Mouse (Mus musculus) cortical plate, adult 2 months (tissue): ENCODE results near the gene D330045A20Rik. TPM values are rescaled to one million over a fixed set of nuclear protein-coding genes. Genes with fewer than 3 reads are reported as not detected.
"Not testable (repeated sequence)": the region's sequence is repeated elsewhere in the genome, so short reads cannot be mapped to it uniquely, and the experiment has no call there.

ENCODE experiments used
- H3K27ac ChIP-seq: fragments of 200-500 bp; 2 replicates; pipeline ENCODE4 v1.5.1; 2012; ENCODE audit warnings: low read length, control low read depth, inconsistent platforms; ENCODE audit not compliant: insufficient read depth
- H3K4me1 ChIP-seq: fragments of 200-500 bp; 2 replicates; pipeline ENCODE4 v1.6.1; 2011; ENCODE audit warnings: low read length; ENCODE audit not compliant: control insufficient read depth, insufficient read depth
- H3K4me3 ChIP-seq: fragments of 200-500 bp; 2 replicates; pipeline ENCODE4 v1.5.1; 2011; ENCODE audit warnings: mild to moderate bottlenecking, low read length, control low read depth; ENCODE audit not compliant: insufficient read depth
- CTCF ChIP-seq: fragments of 200-500 bp; IDR thresholded peaks from 2 replicates; pipeline ENCODE4 v1.5.1; 2011; ENCODE audit warnings: mild to moderate bottlenecking, control low read depth, low read length; ENCODE audit not compliant: insufficient read depth; ENCODE audit errors: extremely low read depth
- POLR2A ChIP-seq: fragments of 200-500 bp; IDR thresholded peaks from 2 replicates; pipeline ENCODE4 v1.6.1; 2011; ENCODE audit warnings: mild to moderate bottlenecking, low read length, control low read depth; ENCODE audit not compliant: insufficient read depth; ENCODE audit errors: extremely low read depth
- polyA plus RNA-seq: library from polyadenylated mRNA; depleted of rRNA; stranded (reverse); fragments of >200 nt; gene quantifications from 2 replicates; pipeline ENCODE4 v1.2.3, GENCODE M21; 2012; rRNA removed

Gene D330045A20Rik
- polyA plus RNA-seq, 1 experiment, result 0.33 TPM

GRCm38 (mm10) chrX:139562925-139563461 lies 82.8 kb downstream of the D330045A20Rik start, which contains the start of gene Rnf128:
Gene Rnf128, plus strand, starts transcription at chrX:139563316.
- TF ChIP-seq POLR2A, result no peak
- no peak for TF ChIP-seq CTCF
- Histone ChIP-seq H3K4me1 (no peaks in the 10 kb centered on the region), H3K27ac (no peak within 1 kb of the TSS), H3K4me3 (no peak within 1 kb of the TSS)

- Histone ChIP-seq H3K4me3 (no peak overlapping the region), H3K27ac (no peak overlapping the region), H3K4me1 (no peaks in the 10 kb centered on the region)
- TF ChIP-seq CTCF (no peak), POLR2A (no peak)
Measured at GRCm38 (mm10) chrX:139570054-139570453, 89.9 kb downstream of the D330045A20Rik start.

DNA sequence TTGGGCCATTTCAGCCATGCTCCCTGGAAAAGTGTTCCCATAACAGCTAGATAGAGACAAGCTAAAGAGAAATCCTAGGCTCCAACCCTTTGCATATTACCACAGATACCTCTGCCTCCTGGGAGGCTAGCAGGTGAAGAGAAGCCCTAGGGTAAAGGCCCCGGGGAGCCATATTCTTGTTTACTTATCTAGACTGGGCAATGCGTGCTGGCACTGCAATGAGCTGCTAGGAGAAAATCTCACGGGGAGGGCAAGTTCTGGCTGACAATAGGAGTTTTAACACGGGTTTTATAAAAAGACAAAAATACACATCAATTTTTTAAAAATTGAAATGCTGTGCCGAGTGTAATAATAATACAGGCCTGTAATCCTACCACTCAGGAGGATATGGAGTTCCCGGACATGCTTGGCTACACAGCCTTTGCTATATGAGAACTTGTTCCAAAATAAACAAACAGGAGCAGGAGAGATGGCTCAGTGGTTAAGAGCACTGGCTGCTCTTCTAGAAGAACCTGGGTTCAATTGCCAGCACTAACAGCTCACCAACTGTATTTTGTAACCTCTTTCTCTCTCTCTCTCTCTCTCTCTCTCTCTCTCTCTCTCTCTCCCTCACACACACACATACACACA lies 98.6 kb downstream of the D330045A20Rik start:
- no peak for TF ChIP-seq CTCF
- no peak for TF ChIP-seq POLR2A
- Histone ChIP-seq H3K4me3 (no peak overlapping the region), H3K4me1 (no peaks in the 10 kb centered on the region), H3K27ac (no peak overlapping the region)

DNA sequence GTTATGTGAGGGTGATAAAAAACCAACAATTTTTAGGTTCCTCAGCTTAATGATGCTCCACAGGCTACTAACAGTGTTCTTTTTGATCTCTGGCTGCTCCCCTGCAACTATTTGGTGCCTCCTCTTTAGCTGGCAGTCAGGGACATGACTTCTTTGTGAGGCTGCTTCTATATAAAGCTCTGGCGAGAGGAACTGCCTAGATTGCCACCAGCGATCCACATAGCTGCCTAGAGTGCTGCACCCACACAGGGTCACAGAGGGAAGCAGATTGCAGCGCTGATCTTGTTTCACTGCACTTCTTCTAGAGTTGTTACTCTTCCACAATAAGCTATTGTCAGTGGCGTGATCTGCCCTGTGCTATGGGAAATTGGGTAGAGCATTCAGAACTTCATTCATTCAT lies 103.4 kb downstream of the D330045A20Rik start:
- H3K4me1 ChIP-seq, result no peaks in the 10 kb centered on the region
- H3K4me3 ChIP-seq, result no peak overlapping the region
- no peak for TF ChIP-seq POLR2A
- no peak for TF ChIP-seq CTCF
- no peak overlapping the region for H3K27ac ChIP-seq

GRCm38 (mm10) chrX:139586676-139587075 lies 106.5 kb downstream of the D330045A20Rik start:
- not testable (repeated sequence) for H3K4me1 ChIP-seq, H3K4me3 ChIP-seq, H3K27ac ChIP-seq

DNA sequence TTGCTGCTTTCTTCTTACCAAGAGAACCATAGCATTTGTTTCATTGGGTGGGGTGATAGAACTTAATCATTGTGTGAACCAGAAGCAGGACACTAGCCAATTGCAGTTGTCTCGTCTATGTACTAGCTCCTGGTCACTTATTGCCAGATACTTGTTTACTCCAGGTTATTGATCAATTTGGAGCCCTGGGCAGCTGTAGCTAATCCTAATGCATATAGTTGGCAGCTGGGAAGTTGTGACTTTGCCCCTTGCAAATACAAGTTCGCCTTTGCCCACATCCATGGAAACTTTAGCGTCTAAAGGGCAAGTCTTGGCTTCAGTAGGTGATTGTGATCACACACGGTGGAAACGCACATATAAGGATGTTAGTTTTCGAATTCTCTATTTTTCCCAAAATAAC lies 116.2 kb downstream of the D330045A20Rik start:
- TF ChIP-seq POLR2A, result no peak
- no peak for TF ChIP-seq CTCF
- Histone ChIP-seq H3K27ac (no peak overlapping the region), H3K4me1 (no peaks in the 10 kb centered on the region), H3K4me3 (no peak overlapping the region)

Other genes starting within 250 kb of the D330045A20Rik start
- not detected in 2 replicates for gene Trap1a, start 146.7 kb upstream of the D330045A20Rik start, polyA plus RNA-seq
- 7.0 and 7.7 TPM in 2 replicates for gene Rnf128, start 82.9 kb downstream of the D330045A20Rik start, polyA plus RNA-seq
- gene Tbc1d8b, start 204.6 kb downstream of the D330045A20Rik start, polyA plus RNA-seq, result 1.5 and 2.0 TPM in 2 replicates
- gene Gm15013, start 234.1 kb downstream of the D330045A20Rik start, polyA plus RNA-seq, result not detected in 2 replicates